Mouse (Mus musculus): ENCODE measurements around the gene Vasp. TPM values are rescaled to one million over a fixed set of nuclear protein-coding genes. Genes with fewer than 3 reads are reported as not detected.
A peak's percentile ranks its signal among the peaks of the same experiment; 100 is the strongest.
"Not testable (repeated sequence)": the region's sequence is repeated elsewhere in the genome, so short reads cannot be mapped to it uniquely, and the experiment has no call there.

Vasp gene
- total RNA-seq, 4 experiments from 2014 or later: 7.1 to 19.7 (median 15.0) TPM

DNA sequence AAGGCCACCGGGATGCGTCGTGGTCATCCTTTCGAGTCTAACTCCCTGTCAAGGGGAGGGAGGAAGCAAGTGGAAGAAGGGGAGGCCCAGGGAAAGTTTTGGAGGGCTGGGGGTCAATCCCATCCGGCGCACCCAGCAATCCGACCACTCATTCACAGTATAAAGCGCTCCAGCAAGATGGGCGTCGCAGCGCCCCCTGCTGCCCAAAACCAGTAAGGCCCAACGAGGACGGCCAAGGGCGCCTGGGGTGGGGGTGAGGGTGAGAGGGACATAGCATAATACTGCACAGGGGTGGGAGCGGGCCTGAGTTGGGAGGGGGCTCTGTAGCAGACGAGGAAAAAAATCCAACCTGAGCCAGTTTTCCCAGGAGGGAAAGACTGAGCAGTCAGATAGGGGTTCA lies 32.2 kb upstream of the Vasp start:
- DNase-seq (ENCODE audit: low spot score in 2 of 2): peak; percentile 52 to 66

DNA sequence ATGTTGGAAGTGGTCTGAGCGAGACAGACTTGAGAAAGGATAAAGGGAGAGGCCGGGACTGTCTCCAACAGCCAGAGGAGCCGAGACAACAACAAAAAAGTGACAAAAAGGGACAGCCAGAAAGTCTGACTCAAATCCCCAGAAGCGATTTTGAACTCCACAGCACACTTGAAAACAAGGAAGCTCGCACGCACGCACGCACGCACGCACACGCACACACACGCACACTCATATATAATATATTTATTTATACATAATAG lies 31.4 kb upstream of the Vasp start:
- DNase-seq (ENCODE audit: low spot score in 2 of 2): no peak

- DNase-seq (ENCODE audit: low spot score in 2 of 2): no peak
Measured at GRCm38 (mm10) chr7:19302264-19303045, 30.8 kb upstream of the Vasp start.

DNA sequence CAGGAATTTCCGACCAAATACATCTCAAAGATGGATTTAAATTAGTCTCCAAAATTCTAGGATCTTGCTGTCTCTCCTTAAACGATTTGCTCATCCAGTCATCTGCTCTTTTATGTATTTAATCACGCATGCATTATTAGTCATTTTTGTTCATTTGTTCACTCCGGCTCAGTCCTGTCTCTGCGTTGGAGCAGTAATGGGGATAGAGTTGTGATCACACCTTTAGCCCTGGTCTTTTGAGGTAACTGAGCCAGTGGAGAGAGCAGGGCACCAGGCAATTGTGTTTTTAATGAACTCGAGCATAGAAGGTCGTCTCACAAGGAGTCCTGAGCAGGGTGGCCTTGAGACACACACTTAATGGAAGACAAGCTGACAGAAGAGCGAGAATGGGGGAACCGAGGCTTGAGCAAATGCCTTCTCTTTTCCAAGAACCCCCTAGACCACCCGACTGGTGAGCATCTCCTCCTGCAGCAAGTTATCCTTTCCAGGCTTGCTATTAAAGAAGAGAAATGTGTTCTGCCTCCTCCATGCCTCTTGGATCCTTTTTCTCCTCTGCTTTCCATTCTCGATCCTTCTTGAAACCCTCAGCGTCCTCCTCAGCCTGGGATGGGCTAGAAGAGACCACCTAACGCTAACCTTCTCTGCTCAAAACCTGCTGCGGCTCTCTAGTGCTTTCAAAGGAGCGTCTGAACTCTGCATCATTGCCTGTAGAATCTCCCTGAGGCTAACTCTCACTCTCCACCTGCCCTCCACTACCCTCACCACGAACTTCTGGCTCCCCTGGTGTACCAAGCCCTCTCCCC lies 30.0 kb upstream of the Vasp start:
- no peak for DNase-seq (ENCODE audit: low spot score in 2 of 2)

- peak; percentile 52 to 58 for DNase-seq (ENCODE audit: low spot score in 2 of 2)
Measured at GRCm38 (mm10) chr7:19300501-19301421, 29.1 kb upstream of the Vasp start.

DNA sequence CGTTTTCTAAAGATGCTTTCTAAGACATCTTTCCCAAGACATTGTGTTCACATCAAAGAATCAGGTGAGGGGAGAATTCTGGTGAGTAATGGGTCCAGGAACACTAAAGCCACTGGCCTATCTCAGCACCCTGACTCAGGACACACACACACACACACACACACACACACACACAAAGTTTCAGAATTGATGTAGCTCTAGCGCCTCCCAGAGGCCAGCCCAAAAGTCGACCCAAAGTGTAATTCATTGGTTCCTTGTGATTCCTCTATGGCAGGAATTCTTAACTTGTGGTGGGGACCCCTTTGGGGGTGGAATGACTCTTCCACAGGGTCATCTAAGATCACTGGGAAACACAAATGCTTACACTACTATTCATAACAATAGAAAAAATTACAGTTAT lies 27.6 kb upstream of the Vasp start:
- no peak for DNase-seq (ENCODE audit: low spot score in 2 of 2)

DNA sequence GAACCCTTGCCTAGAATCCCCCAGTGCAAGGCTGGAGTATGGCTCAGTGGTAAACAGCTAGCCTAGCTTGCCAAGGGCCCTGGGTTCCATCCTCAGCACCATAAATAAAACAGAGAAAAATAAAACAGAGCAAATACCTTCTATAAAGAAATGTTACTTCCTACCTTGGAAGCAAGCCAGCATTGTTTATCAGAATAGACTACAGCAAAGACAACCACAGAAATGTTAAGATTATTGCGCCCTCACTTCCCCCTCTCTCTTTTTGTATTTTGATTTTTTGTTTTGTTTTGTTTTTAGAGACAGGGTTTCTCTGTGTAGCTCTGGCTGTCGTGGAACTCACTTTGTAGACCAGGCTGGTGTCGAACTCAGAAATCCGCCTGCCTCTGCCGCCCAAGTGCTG lies 26.2 kb upstream of the Vasp start:
- DNase-seq (ENCODE audit: low spot score in 2 of 2): no peak

GRCm38 (mm10) chr7:19297034-19297433 lies 25.4 kb upstream of the Vasp start:
- DNase-seq (ENCODE audit: low spot score in 2 of 2): no peak

DNA sequence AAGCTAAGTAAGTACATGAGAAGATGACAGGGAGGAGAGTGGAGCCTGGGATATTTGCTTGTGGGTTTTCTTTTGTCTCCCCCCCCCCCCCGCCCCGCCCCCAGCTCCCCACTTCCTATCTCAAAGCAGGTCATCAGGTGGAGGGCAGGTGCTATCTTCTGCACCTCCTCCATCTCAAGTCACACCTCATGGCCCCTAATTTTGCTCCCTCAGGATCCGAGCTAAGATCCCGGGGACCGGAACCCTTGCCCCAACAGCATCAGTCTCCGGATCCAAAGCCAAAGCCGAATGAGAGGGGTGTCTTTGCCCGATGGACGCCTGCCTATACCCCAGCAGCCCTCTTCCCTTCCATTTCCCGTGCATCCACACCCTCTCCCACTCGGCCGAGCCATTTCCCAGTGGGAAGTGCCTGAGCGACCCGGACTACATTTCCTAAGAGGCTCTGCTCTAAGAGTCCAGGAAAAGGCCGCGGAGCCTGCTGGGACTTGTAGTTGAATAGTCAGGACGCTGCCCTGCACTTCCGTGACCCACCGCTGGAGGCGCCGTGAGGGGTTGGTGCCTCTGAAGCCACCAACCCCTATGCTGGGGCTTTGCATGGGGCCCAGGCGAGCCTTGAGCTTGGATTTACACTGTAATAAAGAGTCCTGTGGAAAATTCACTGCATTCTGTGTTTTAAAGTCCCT lies 24.0 kb upstream of the Vasp start:
- DNase-seq (ENCODE audit: low spot score in 2 of 2): peak; percentile 96 to 97

- DNase-seq (ENCODE audit: low spot score in 2 of 2): peak; percentile 82 to 85
Measured at GRCm38 (mm10) chr7:19290969-19291596, 19.5 kb upstream of the Vasp start.

GRCm38 (mm10) chr7:19284763-19285162 lies 13.1 kb upstream of the Vasp start:
- DNase-seq (ENCODE audit: low spot score in 2 of 2): peak in 1 of 2 experiments; percentile 33

DNA sequence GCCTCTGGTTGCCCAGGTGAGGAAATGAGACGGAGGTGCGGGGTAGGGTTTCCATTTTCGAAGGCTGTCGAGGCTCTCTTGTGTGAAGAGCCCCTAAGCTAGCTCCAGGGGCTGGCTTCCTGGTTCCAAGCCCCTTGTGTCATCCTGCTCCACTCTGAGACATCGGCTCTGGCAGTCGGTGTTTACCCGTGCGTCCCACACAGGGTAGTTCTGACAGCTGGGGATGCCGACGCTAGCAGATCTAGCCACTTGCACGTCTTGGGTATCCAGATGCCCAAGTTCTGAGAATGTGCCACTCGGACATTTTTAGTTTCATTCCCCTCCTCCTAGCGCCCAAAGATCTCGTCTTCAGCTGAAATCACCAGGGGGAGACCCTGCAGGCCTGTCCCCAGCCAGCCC lies 11.8 kb upstream of the Vasp start:
- DNase-seq (ENCODE audit: low spot score in 2 of 2): no peak

GRCm38 (mm10) chr7:19282791-19283405 lies 11.3 kb upstream of the Vasp start:
- DNase-seq (ENCODE audit: low spot score in 2 of 2): peak in 1 of 2 experiments; percentile 28

DNA sequence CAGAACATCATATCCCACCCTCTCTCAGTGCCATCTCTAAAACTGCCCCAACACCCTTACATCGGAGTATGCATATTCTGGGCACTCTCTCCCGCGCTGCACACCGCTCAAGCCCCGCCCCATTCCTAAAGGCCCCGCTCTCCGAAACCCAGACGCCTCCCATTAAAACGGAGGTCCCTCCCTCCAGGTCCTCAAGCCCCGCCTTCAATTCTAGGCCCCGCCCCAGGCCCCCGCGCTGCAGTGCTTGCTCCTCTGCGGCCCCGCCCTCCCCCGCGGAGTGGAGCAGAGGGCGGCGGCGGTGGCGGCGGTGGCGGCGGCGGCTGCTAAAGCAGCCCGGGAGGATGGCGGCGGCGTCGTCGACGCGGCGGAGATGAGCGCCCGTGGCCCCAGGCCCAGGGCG lies 10.8 kb upstream of the Vasp start, which contains the start of gene Rtn2:
Gene Rtn2, plus strand, starts transcription at position 240 of the 400 bp plus-strand sequence.
- peak in 1 of 2 experiments; percentile 66 for DNase-seq (ENCODE audit: low spot score in 2 of 2)

DNA sequence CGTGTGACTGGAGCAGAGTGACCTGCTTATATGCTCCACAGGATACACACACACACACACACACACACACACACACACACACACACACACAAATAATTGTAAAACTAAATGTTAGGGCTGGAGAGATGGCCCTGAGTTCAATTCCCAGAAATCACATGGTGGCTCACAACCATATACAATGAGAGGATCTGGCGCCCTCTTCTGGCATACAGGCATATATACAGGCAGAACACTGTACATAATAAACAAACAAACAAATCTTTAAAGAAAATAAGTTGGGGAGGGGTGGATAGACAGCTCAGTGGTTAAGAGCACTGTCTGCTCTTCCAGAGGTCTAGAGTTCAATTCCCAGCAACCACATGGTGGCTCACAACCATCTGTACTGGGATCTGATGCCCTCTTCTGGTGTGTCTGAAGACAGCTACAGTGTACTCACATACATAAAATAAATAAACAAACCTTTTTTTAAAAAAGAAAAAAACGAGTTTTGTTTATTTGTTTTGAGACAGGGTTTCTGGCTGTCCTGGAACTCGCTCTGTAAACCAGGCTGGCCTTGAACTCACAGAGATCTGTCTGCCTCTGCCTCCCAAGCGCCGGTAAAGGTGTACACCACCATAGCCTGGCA lies 10.2 kb upstream of the Vasp start:
- not testable (repeated sequence) for DNase-seq (ENCODE audit: low spot score in 2 of 2)

DNA sequence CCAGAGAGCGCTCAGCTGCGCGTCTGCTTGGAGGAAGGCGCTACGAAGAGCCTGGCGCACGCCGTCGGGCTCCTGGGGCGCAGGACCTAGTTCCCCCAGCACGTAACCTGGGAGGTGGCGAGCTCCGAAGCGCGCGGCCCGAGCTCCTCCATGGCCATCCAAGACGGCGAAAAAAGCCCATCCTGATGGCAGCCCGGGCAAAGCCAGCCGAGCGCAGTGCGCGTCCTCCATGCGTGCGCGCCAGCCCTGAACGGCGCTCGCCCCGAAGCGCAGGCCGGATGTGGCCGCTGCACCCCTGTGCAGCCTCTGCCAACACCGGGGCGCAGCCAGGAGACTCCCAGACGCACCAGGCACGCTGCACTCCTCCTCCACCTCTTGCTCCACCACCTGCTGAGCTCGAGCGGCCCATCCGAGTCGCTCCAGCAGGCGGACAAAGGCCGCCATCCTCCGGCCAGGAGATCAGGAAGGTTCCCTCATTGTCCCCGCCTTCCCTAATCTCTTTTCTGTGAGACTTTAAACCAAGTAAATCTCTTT lies 8.0 kb upstream of the Vasp start, which contains the start of gene Ppm1n:
Gene Ppm1n, minus strand, starts transcription at position 484 of the 534 bp plus-strand sequence.
- no peak for DNase-seq (ENCODE audit: low spot score in 2 of 2)

- DNase-seq (ENCODE audit: low spot score in 2 of 2): no peak
Measured at GRCm38 (mm10) chr7:19279052-19279451, 7.4 kb upstream of the Vasp start.

DNA sequence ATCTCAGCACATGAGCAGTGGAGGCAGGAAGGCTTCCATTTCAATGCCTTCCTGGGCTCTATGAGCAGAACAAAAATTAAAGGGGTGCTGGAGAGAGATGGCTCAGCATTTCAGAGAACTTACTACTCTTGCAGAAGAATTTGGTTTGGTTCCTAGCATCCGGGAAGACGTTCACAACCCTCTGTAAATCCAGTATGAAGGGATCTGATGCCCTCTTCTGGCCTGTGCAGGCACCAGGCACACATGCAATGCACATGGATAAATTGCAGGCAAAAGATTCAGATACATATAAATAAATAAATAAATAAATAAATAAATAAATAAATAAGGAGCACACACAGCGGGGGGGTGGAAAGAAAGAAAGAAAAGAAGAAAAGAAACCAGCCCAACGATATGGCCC lies 4.6 kb upstream of the Vasp start:
- no peak for DNase-seq (ENCODE audit: low spot score in 2 of 2)

- DNase-seq (ENCODE audit: low spot score in 2 of 2): no peak
Measured at GRCm38 (mm10) chr7:19272173-19272764, 652 bp upstream of the Vasp start.
